Mouse (Mus musculus): ENCODE data around the gene Gm9887. TPM values are rescaled to one million over a fixed set of nuclear protein-coding genes. Genes with fewer than 3 reads are reported as not detected.

Gm9887 gene
- polyA plus RNA-seq, 1 experiment from 2014 or later: 1.7 TPM

DNA sequence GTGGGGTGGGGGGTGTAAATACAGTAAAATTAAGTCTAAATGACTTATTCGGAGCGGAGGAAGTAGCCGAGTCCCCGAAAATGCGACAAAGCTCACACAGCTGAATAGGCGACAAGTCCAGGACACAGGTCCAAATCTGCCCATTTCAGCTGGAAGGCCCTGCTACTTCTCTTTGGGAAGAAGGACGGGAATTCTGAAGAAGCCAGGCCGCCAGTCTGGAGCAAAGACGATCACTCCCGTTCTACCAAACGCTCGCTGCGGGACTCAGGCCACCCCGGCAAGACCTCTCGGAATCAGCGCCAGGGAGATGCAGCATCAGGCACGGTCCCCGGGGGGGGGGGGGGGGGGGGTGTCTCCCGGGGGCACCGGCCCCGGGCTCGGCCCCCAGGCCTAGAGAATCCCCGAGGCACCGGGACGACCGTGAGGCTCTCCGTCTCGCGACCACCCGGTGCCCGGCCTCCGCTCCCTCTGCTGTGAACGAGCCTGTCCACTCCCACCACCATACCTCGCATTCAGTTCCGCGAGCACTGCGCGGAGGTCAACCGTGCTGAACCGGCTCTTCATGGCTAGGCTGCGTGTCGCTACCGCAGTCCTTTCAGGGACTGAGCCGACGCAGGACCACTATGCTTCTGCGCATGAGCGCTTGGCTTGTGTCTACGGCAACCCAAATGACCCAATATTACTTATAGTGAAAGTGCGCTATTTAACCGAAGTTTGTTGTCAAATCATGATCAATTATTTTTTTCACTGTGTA is 15.5 kb downstream of the Gm9887 start, which contains the start of gene Nemf:
Gene Nemf, minus strand, starts transcription at position 620 of the 754 bp plus-strand sequence.
- H3K4me2 ChIP-seq (replicated peaks): peak within 1 kb of the TSS; percentile 95
- 1% methylated on average over 49 of the region's 50 CpGs for WGBS

DNA sequence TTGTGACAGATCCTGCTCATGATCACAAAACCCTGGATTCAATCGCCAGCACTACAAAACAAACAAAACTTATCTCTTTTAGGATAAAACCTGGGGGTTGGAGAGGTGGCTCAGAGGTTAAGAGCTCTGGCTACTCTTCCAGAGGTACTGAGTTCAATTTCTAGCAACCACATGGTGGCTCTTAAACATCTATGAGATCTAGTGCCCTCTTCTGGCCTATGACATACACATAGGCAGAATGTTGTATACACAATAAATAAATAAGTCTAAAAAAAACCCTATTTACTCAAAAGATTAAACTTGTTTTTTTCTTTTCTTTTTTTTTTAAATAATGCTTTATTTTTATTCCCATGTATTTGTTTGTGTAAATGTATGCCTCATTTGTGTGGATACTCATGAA is 20.6 kb downstream of the Gm9887 start:
- no peak for ATAC-seq (ENCODE audit: low FRiP score)
- Histone ChIP-seq H3K27me3 (ENCODE audit: control insufficient read depth, insufficient read depth, low read length) (no peaks in the 10 kb centered on the region), H3K4me1 (replicated peaks; ENCODE audit: control insufficient read depth, insufficient read depth, low read length) (peaks cover 7% of the 10 kb centered on the region; the same call in 1 of the 2 replicates), H3K9me3 (ENCODE audit: control insufficient read depth, low read length) (no peaks in the 10 kb centered on the region), H3K36me3 (replicated peaks; ENCODE audit: control insufficient read depth, insufficient read depth) (peaks cover 82% of the 10 kb centered on the region), H3K4me2 (replicated peaks) (no peak overlapping the region), H3K27ac (no peak overlapping the region), H3K4me3 (replicated peaks; ENCODE audit: low read length) (no peak overlapping the region), H3K9ac (no peak overlapping the region)
- 97% methylated on average over 1 of the region's 1 CpGs for whole genome bisulfite sequencing
- no peak for DNase-seq (ENCODE audit: low spot score)

More for the DNA sequence above, 15.5 kb downstream of the Gm9887 start, which contains the start of gene Nemf:
- ATAC-seq (ENCODE audit: low FRiP score): peak; percentile 67
- Histone ChIP-seq H3K4me3 (replicated peaks; ENCODE audit: low read length) (peak within 1 kb of the TSS; percentile 83), H3K36me3 (replicated peaks; ENCODE audit: control insufficient read depth, insufficient read depth) (peaks cover 35% of the 10 kb centered on the region), H3K4me1 (replicated peaks; ENCODE audit: control insufficient read depth, insufficient read depth, low read length) (peaks cover 11% of the 10 kb centered on the region; the same call in 1 of the 2 replicates), H3K27me3 (ENCODE audit: control insufficient read depth, insufficient read depth, low read length) (no peaks in the 10 kb centered on the region), H3K9ac (peak within 1 kb of the TSS; percentile 81), H3K27ac (peak within 1 kb of the TSS; percentile 82), H3K9me3 (ENCODE audit: control insufficient read depth, low read length) (no peaks in the 10 kb centered on the region)
- peak; percentile 91 for DNase-seq (ENCODE audit: low spot score)

DNA sequence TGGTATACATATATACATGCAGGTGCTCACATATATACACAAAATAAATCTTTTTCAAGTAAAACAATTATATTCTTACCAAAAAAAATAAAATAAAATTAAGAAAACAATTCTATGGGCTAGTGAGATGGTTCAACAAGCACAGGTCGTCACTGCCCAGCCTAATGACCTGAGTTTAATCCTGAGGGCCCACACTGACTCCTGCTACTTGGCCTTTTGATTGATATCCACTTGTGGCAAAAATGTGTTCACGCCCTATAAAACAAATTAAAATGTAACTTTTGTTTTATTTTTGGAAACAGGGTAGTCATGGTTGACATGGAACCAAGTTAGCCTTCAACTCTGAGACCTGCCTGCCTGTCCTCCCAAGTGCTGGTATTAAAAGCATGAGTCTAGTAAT is 22.3 kb downstream of the Gm9887 start:
- Histone ChIP-seq H3K27me3 (ENCODE audit: control insufficient read depth, insufficient read depth, low read length) (no peaks in the 10 kb centered on the region), H3K9me3 (ENCODE audit: control insufficient read depth, low read length) (no peaks in the 10 kb centered on the region), H3K9ac (no peak overlapping the region), H3K4me3 (replicated peaks; ENCODE audit: low read length) (no peak overlapping the region), H3K4me1 (replicated peaks; ENCODE audit: control insufficient read depth, insufficient read depth, low read length) (no peaks in the 10 kb centered on the region), H3K4me2 (replicated peaks) (no peak overlapping the region), H3K27ac (no peak overlapping the region), H3K36me3 (replicated peaks; ENCODE audit: control insufficient read depth, insufficient read depth) (peaks cover 93% of the 10 kb centered on the region)
- ATAC-seq (ENCODE audit: low FRiP score) (no peak), DNase-seq (ENCODE audit: low spot score) (no peak)
- 96% methylated on average over 2 of the region's 2 CpGs for WGBS

DNA sequence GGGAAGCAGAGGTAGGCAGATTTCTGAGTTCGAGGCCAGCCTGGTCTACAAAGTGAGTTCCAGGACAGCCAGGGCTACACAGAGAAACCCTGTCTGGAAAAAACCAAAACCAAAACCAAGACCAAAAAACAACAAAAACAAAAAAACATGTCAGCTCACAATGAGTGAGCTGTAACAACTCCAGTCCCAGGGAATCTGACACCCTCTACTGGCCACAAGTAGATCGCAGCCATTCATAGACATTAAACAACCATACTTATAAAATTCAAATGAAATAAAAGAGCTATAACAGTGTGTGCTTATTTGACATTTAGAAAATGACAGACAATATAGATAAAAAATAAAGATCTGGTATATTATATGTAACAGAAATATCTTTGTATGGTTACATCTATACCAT is 38.7 kb downstream of the Gm9887 start:
- 91% methylated on average over 2 of the region's 2 CpGs for WGBS
- Histone ChIP-seq H3K4me1 (replicated peaks; ENCODE audit: control insufficient read depth, insufficient read depth, low read length) (no peaks in the 10 kb centered on the region), H3K27me3 (ENCODE audit: control insufficient read depth, insufficient read depth, low read length) (no peaks in the 10 kb centered on the region), H3K27ac (no peak overlapping the region), H3K36me3 (replicated peaks; ENCODE audit: control insufficient read depth, insufficient read depth) (peaks cover 93% of the 10 kb centered on the region), H3K4me3 (replicated peaks; ENCODE audit: low read length) (no peak overlapping the region), H3K9me3 (ENCODE audit: control insufficient read depth, low read length) (no peaks in the 10 kb centered on the region), H3K9ac (no peak overlapping the region), H3K4me2 (replicated peaks) (no peak overlapping the region)
- DNase-seq (ENCODE audit: low spot score) (peak; percentile 49), ATAC-seq (ENCODE audit: low FRiP score) (no peak)

DNA sequence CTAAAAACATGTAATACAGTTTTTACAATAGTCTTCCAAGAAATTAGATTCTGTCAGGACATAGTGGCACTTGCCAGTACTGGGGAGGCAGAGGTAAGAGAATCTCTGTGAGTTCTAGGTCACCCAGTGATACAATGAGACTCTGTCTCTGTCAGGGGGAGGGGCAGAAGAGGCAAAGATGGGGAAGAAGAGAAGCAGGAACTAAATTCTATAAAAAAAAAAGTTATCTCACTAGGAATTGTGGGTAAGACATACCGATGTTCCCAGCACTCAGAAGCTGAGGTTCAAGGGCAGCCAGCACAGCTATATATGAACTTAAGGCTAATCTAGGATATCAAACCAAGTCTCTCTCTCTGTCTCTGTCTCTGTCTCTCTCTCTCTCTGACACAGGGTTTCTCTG is 40.1 kb downstream of the Gm9887 start:
- H3K4me1 ChIP-seq (replicated peaks; ENCODE audit: control insufficient read depth, insufficient read depth, low read length): no peaks in the 10 kb centered on the region
- WGBS: 85% methylated on average over 1 of the region's 1 CpGs
- DNase-seq (ENCODE audit: low spot score) (no peak), ATAC-seq (ENCODE audit: low FRiP score) (no peak)
- H3K36me3 ChIP-seq (replicated peaks; ENCODE audit: control insufficient read depth, insufficient read depth): peaks cover 92% of the 10 kb centered on the region
- H3K9me3 ChIP-seq (ENCODE audit: control insufficient read depth, low read length): no peaks in the 10 kb centered on the region
- no peak overlapping the region for H3K27ac ChIP-seq
- H3K4me2 ChIP-seq (replicated peaks): no peak overlapping the region
- H3K9ac ChIP-seq: no peak overlapping the region
- no peak overlapping the region for H3K4me3 ChIP-seq (replicated peaks; ENCODE audit: low read length)
- no peaks in the 10 kb centered on the region for H3K27me3 ChIP-seq (ENCODE audit: control insufficient read depth, insufficient read depth, low read length)

DNA sequence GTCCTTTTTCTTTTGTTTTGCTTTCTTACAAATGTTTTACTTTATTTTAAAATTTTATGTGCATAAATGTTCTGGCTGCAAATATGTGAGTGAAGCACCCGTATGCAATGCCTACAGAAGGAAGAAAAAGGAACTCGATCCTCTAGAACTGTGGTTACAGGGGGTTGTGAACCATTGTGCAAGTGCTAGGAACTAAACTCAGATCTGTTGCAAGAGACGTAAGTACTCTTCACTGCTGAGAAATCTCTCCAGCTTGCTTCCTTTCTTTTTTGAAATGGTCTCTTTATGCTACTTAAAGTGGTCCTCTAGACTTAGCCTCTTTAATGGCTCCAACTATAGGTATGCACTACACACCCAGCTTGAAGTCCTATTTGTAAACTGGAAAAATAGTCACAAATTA is 41.1 kb downstream of the Gm9887 start:
- Histone ChIP-seq H3K36me3 (replicated peaks; ENCODE audit: control insufficient read depth, insufficient read depth) (peaks cover 92% of the 10 kb centered on the region), H3K27me3 (ENCODE audit: control insufficient read depth, insufficient read depth, low read length) (no peaks in the 10 kb centered on the region), H3K4me2 (replicated peaks) (no peak overlapping the region), H3K27ac (no peak overlapping the region), H3K9me3 (ENCODE audit: control insufficient read depth, low read length) (no peaks in the 10 kb centered on the region), H3K4me3 (replicated peaks; ENCODE audit: low read length) (no peak overlapping the region), H3K4me1 (replicated peaks; ENCODE audit: control insufficient read depth, insufficient read depth, low read length) (no peaks in the 10 kb centered on the region), H3K9ac (no peak overlapping the region)
- 97% methylated on average over 3 of the region's 3 CpGs for WGBS
- DNase-seq (ENCODE audit: low spot score): no peak
- ATAC-seq (ENCODE audit: low FRiP score): no peak

Small RNAs within 50 kb of the gene (microRNA-seq; reads per million reads assigned to microRNA genes)
- gene Gm47299: 0.65 reads per million
- not detected for gene Gm47305

Other genes starting within 250 kb of the Gm9887 start
- 1,041 and 1,286 TPM in 2 replicates for gene Rps29, start 213.3 kb downstream of the Gm9887 start, polyA plus RNA-seq (2014; fragmentation: Nextera tagmentation; extraction: Ambion mirVana)
- gene Lrr1, start 203.6 kb downstream of the Gm9887 start, polyA plus RNA-seq (2014; fragmentation: Nextera tagmentation; extraction: Ambion mirVana): 2.2 and 4.7 TPM in 2 replicates
- 362 and 438 TPM in 2 replicates for gene Rpl36al, start 188.4 kb downstream of the Gm9887 start, polyA plus RNA-seq (2014; fragmentation: Nextera tagmentation; extraction: Ambion mirVana)
- 41.1 and 45.4 TPM in 2 replicates for gene Mgat2, start 188.3 kb downstream of the Gm9887 start, polyA plus RNA-seq (2014; fragmentation: Nextera tagmentation; extraction: Ambion mirVana)
- gene Gm49383, start 175.4 kb downstream of the Gm9887 start, polyA plus RNA-seq (2014; fragmentation: Nextera tagmentation; extraction: Ambion mirVana): 12.7 and 15.3 TPM in 2 replicates
- 5.7 and 7.0 TPM in 2 replicates for gene Dnaaf2, start 174.0 kb downstream of the Gm9887 start, polyA plus RNA-seq (2014; fragmentation: Nextera tagmentation; extraction: Ambion mirVana)
- 10.4 and 12.5 TPM in 2 replicates for gene Gm49384, start 168.2 kb downstream of the Gm9887 start, polyA plus RNA-seq (2014; fragmentation: Nextera tagmentation; extraction: Ambion mirVana)
- 4.2 and 4.5 TPM in 2 replicates for gene Pole2, start 144.3 kb downstream of the Gm9887 start, polyA plus RNA-seq (2014; fragmentation: Nextera tagmentation; extraction: Ambion mirVana)
- 13.7 and 17.2 TPM in 2 replicates for gene Klhdc1, start 131.3 kb downstream of the Gm9887 start, polyA plus RNA-seq (2014; fragmentation: Nextera tagmentation; extraction: Ambion mirVana)
- gene Klhdc2, start 75.8 kb downstream of the Gm9887 start, polyA plus RNA-seq (2014; fragmentation: Nextera tagmentation; extraction: Ambion mirVana): 286 TPM in 2 replicates
- 77.2 and 80.9 TPM in 2 replicates for gene Nemf, start 15.3 kb downstream of the Gm9887 start, polyA plus RNA-seq (2014; fragmentation: Nextera tagmentation; extraction: Ambion mirVana)
- 34.5 and 36.5 TPM in 2 replicates for gene Arf6, start 308 bp downstream of the Gm9887 start, polyA plus RNA-seq (2014; fragmentation: Nextera tagmentation; extraction: Ambion mirVana)
- gene Vcpkmt, start 210.6 kb upstream of the Gm9887 start, polyA plus RNA-seq (2014; fragmentation: Nextera tagmentation; extraction: Ambion mirVana): 22.9 and 24.4 TPM in 2 replicates